Mouse (Mus musculus): ENCODE measurements around the gene Gse1.

Gene Gse1

GRCm38 (mm10) chr8:120276891-120277426, 48.7 kb downstream of the Gse1 start:
- peak; percentile 63 to 73 for DNase-seq

- DNase-seq = peak; percentile 53 to 76
These were observed 49.8 kb downstream of the Gse1 start for GRCm38 (mm10) chr8:120278009-120278408.

GRCm38 (mm10) chr8:120279418-120279817, 51.2 kb downstream of the Gse1 start:
- DNase-seq = no peak

GRCm38 (mm10) chr8:120281487-120281886, 53.2 kb downstream of the Gse1 start:
- DNase-seq = peak; percentile 77 to 86

- no peak for DNase-seq
These were observed 54.2 kb downstream of the Gse1 start for GRCm38 (mm10) chr8:120282465-120282864.

GRCm38 (mm10) chr8:120284265-120284664, 56.0 kb downstream of the Gse1 start:
- DNase-seq = no peak

GRCm38 (mm10) chr8:120285033-120285432, 56.8 kb downstream of the Gse1 start:
- DNase-seq = peak; percentile 53 to 72

- no peak for DNase-seq
These were observed 57.6 kb downstream of the Gse1 start for GRCm38 (mm10) chr8:120285878-120286277.

GRCm38 (mm10) chr8:120288122-120288908, 60.1 kb downstream of the Gse1 start:
- peak; percentile 73 for DNase-seq

GRCm38 (mm10) chr8:120289191-120289590, 60.9 kb downstream of the Gse1 start:
- DNase-seq = no peak

GRCm38 (mm10) chr8:120289698-120290181, 61.5 kb downstream of the Gse1 start:
- DNase-seq = peak in 1 of 2 experiments; percentile 77

GRCm38 (mm10) chr8:120290614-120291013, 62.4 kb downstream of the Gse1 start:
- no peak for DNase-seq

- no peak for DNase-seq
These were observed 63.4 kb downstream of the Gse1 start for GRCm38 (mm10) chr8:120291650-120292049.

- DNase-seq = peak in 1 of 2 experiments; percentile 67
These were observed 64.3 kb downstream of the Gse1 start for GRCm38 (mm10) chr8:120292316-120293107.

GRCm38 (mm10) chr8:120293421-120294357, 65.4 kb downstream of the Gse1 start:
- DNase-seq = no peak

GRCm38 (mm10) chr8:120294982-120295870, 67.0 kb downstream of the Gse1 start:
- DNase-seq = peak in 1 of 2 experiments; percentile 74

- no peak for DNase-seq
These were observed 68.7 kb downstream of the Gse1 start for GRCm38 (mm10) chr8:120297000-120297399.

- DNase-seq = peak in 1 of 2 experiments; percentile 53
These were observed 70.6 kb downstream of the Gse1 start for GRCm38 (mm10) chr8:120298601-120299532.

- DNase-seq = peak; percentile 83 to 84
These were observed 72.4 kb downstream of the Gse1 start for GRCm38 (mm10) chr8:120300601-120301141.

All from lung, postnatal 4 days (tissue).